Mouse (Mus musculus) embryonic facial prominence, embryonic 12.5 days (tissue): ENCODE measurements around the gene Rbm17. TPM values are rescaled to one million over a fixed set of nuclear protein-coding genes. Genes with fewer than 3 reads are reported as not detected.
A peak's percentile ranks its signal among the peaks of the same experiment; 100 is the strongest.

Source experiments
- ATAC-seq: fragments of 200-750 bp; cut with Nextera tagmentation; 2 replicates; pipeline ENCODE4 v1.8.0; 2017; ENCODE audit not compliant: insufficient number of reproducible peaks, insufficient read depth, low FRiP score, low TSS enrichment
- H3K27ac ChIP-seq: fragments of 300-500 bp; sonication (generic); 2 replicates; pipeline ENCODE4 v1.5.1; 2016; ENCODE audit warnings: mild to moderate bottlenecking
- H3K27me3 ChIP-seq: fragments of 300-500 bp; sonication (generic); 2 replicates; pipeline ENCODE4 v1.6.1; 2016; ENCODE audit warnings: mild to moderate bottlenecking, moderate library complexity
- H3K36me3 ChIP-seq: fragments of 300-500 bp; sonication (generic); 2 replicates; pipeline ENCODE4 v1.6.1; 2016; ENCODE audit warnings: mild to moderate bottlenecking
- H3K4me1 ChIP-seq: fragments of 300-500 bp; sonication (generic); 2 replicates; pipeline ENCODE4 v1.6.1; 2016
- H3K4me2 ChIP-seq: fragments of 300-500 bp; sonication (generic); replicated peaks from 2 replicates; pipeline ENCODE4 v1.6.1; 2016; ENCODE audit warnings: mild to moderate bottlenecking, moderate library complexity
- H3K4me3 ChIP-seq: fragments of 300-500 bp; sonication (generic); 2 replicates; pipeline ENCODE4 v1.5.1; 2016; ENCODE audit warnings: mild to moderate bottlenecking
- H3K9ac ChIP-seq: fragments of 300-500 bp; sonication (generic); 2 replicates; pipeline ENCODE4 v1.6.1; 2016; ENCODE audit warnings: mild to moderate bottlenecking, moderate library complexity
- H3K9me3 ChIP-seq: fragments of 300-500 bp; sonication (generic); 2 replicates; pipeline ENCODE4 v1.6.1; 2016; ENCODE audit warnings: mild to moderate bottlenecking, moderate library complexity
- WGBS: fragments of 180-500 bp; shearing (Covaris S2); methylation state at CpG from one replicate; pipeline ENCODE4 v1.1.7; 2016; 5-methylcytosine and 5-hydroxymethylcytosine counted together
- polyA plus RNA-seq: library from polyadenylated mRNA; unstranded; fragments of >200 nt; fragmentation: Nextera tagmentation; extraction: Ambion mirVana; gene quantifications from 2 replicates; pipeline ENCODE4 v1.2.1, GENCODE M21; 2016

The Rbm17 gene
- polyA plus RNA-seq, 1 experiment from 2014 or later, result 185 TPM

DNA sequence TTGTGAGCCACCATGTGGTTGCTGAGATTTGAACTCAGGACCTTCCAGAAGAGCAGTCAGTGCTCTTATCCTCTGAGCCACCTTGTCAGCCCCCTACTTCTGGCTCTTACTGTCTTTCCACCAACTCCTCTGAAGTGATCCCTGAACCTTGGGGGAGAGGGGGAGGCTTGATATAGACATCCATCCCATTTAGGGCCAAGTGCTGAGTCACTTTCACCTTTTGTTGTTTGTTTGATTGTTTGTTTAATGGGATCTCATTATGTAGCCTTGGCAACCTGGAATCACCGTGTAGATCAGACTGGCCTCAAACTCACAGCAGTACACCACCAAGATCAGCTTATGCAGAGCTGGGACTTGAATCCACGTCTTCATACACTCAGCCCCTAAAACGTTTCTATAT, 46.7 kb downstream of the Rbm17 start:
- no peaks in the 10 kb centered on the region for H3K36me3 ChIP-seq
- no peak overlapping the region for H3K9ac ChIP-seq
- H3K9me3 ChIP-seq, result no peaks in the 10 kb centered on the region
- H3K27me3 ChIP-seq, result peaks cover 23% of the 10 kb centered on the region
- H3K27ac ChIP-seq, result no peak overlapping the region
- peaks cover 5% of the 10 kb centered on the region; the same call in 1 of the 2 replicates for H3K4me1 ChIP-seq
- WGBS, result 87% methylated on average over 3 of the region's 3 CpGs
- H3K4me3 ChIP-seq, result no peak overlapping the region
- no peak for ATAC-seq
- no peak overlapping the region for H3K4me2 ChIP-seq

DNA sequence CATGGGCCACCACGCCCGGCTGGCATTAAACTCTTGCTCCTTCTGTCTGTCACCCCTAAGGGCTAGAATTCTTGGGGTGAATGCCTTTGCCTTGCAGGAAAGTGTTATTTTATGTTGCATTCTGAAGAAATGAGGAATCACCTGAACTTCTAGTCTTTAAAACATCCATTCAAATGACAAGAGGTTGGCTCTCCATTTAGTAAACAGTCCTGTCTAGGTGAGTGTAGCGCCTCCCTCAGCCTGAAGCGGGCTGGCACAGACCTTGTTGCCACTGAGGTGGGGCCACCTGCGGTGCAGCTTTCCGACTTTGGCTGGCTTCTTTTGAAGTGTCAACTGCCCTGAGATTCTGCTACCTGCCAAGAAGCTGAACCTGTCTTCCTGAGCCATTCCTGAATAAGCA, 48.6 kb downstream of the Rbm17 start:
- no peak overlapping the region for H3K4me3 ChIP-seq
- no peak for ATAC-seq
- WGBS, result 49% methylated on average over 6 of the region's 6 CpGs

DNA sequence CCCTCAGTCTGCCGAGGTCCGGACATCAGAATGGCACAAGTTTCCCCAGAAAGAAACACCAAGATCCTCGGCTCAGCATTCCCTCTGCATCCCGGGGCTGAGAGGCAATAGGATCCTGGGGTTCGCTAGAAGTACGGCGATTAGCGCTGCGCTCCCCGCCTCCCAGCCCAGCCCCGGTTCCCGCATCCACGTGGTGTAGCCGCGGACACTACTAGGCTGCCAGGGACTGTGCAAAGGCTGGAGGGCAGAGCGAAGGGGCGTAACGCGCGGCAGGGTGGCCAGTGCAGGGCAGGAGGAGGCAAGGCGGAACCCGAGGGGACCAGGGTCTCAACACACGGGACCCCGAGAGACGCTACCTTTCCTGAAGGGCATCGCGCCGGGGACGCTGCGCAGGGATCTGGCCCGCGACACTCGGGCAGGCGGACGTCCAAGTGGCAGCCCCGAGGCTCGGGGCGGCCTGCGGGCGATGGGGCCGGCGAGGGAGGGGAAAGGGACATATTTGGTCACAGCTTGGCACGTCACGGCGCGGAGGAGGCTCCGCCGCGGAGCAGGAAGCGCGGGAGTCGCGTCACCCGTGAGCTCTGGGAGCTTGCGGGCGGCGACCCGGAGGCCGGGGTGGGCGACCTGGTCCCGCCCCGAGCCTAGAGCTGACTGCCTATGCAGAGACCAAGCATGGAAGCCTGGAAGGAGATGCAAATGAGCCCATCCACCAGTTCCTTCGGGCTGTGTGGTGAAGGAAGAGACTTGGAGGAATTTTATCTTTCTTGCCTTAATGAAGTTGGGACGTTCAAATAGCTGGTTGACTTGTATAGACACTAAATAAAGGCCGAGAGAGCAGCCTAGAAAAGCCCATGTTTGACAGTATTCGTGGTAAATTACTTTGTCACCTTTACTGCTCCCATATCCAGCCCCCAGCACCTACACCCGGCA, 50.2 kb downstream of the Rbm17 start, which contains the start of gene Pfkfb3:
Gene Pfkfb3, minus strand, starts transcription at position 607 of the 930 bp plus-strand sequence.
- H3K4me1 ChIP-seq, result peaks cover 5% of the 10 kb centered on the region; the same call in 1 of the 2 replicates
- peaks cover 37% of the 10 kb centered on the region for H3K27me3 ChIP-seq
- peak within 1 kb of the TSS; percentile 54 for H3K4me3 ChIP-seq
- ATAC-seq, result peak; percentile 49; the same call in 1 of the 2 replicates
- H3K27ac ChIP-seq, result no peak within 1 kb of the TSS
- H3K4me2 ChIP-seq, result peak within 1 kb of the TSS; percentile 99
- no peaks in the 10 kb centered on the region for H3K9me3 ChIP-seq
- 2% methylated on average over 67 of the region's 67 CpGs for WGBS
- peak within 1 kb of the TSS; percentile 55 for H3K9ac ChIP-seq
- no peaks in the 10 kb centered on the region for H3K36me3 ChIP-seq

More for the DNA sequence above, 48.6 kb downstream of the Rbm17 start:
- Histone ChIP-seq H3K27ac (no peak overlapping the region), H3K4me2 (no peak overlapping the region), H3K4me1 (peaks cover 5% of the 10 kb centered on the region; the same call in 1 of the 2 replicates), H3K9ac (no peak overlapping the region), H3K27me3 (peaks cover 31% of the 10 kb centered on the region), H3K9me3 (no peaks in the 10 kb centered on the region), H3K36me3 (no peaks in the 10 kb centered on the region)

DNA sequence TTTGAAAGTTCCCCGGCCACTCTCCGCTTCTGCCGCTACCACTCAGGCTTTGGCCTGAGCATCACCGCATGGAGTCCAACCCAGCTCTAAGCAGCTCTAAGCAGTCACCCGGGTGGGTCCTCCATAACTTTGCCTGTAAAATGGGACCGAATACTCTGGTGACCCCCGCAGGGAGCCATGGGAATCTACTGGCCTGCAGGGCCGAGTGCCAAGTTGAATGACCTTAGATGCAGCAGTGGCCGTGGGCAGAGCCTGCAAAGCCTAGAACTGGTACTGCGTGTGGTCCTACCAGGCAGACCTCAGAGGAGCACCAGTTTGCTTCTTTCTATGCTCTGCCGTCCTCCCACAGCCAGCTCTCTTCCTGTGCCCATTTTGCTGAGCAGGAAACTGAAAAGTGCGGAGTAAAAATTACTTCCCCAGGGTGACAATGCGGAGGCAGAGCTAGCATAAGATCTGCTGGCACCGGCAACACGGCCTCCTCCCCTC, 50.9 kb downstream of the Rbm17 start:
- Histone ChIP-seq H3K4me1 (peaks cover 5% of the 10 kb centered on the region; the same call in 1 of the 2 replicates), H3K27ac (no peak overlapping the region), H3K9me3 (no peaks in the 10 kb centered on the region), H3K27me3 (peaks cover 37% of the 10 kb centered on the region), H3K4me3 (peak overlapping the region; percentile 54), H3K36me3 (no peaks in the 10 kb centered on the region), H3K4me2 (peak overlapping the region; percentile 99), H3K9ac (peak overlapping the region; percentile 55)
- ATAC-seq, result no peak
- whole genome bisulfite sequencing, result 3% methylated on average over 15 of the region's 15 CpGs

DNA sequence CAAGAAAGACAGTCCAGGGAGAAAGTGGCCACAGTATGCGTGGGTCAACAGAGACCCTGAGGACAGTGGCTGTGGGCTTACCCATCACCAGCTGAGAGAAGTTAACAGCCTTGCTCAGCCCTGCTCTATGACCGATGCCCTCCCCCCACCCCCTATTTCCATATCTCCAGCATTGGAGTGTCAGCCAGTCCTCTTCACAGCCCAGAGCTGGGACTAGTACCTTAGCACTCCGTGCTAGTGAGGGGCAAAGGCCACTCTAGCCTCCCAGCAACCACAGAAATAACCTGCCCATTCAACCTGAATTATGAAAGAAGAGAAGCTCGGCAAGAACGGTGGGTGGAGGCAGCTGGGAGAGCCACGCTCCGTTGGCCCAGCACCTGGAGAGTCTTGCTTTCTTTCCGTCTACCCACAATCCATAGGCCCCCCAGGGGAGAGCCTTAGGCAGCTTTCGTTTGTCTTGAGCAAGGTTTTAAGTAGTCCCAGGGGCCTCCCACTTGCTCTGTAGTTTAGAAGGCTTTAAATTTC, 51.6 kb downstream of the Rbm17 start:
- Histone ChIP-seq H3K4me2 (peak overlapping the region; percentile 99), H3K9me3 (no peaks in the 10 kb centered on the region), H3K9ac (no peak overlapping the region; the same call in 1 of the 2 replicates), H3K27ac (no peak overlapping the region), H3K4me1 (peaks cover 5% of the 10 kb centered on the region; the same call in 1 of the 2 replicates), H3K27me3 (peaks cover 37% of the 10 kb centered on the region), H3K4me3 (peak overlapping the region; percentile 54), H3K36me3 (no peaks in the 10 kb centered on the region)
- peak; percentile 25; the same call in 1 of the 2 replicates for ATAC-seq
- under 1% methylated on average over 9 of the region's 9 CpGs for WGBS

DNA sequence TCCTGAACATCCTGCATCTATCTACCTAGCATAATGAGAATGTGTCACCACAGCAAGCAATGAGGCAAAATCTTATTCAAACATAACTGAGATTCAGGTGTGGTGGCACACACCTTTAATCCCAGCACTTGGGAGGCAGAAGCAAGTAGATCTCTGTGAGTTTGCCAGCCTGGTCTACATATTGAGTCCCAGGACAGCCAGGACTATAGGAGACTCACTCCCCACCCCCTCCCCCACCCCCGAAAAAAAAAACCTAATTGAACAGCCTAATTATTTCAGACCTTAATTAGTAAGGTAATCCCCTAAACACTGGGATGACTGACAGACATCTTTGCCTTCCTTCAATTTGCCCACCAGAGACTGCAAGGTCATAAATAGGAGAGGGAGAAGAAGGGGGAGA, 52.2 kb downstream of the Rbm17 start:
- H3K9ac ChIP-seq, result no peak overlapping the region
- peaks cover 5% of the 10 kb centered on the region; the same call in 1 of the 2 replicates for H3K4me1 ChIP-seq
- no peaks in the 10 kb centered on the region for H3K36me3 ChIP-seq
- no peak overlapping the region for H3K27ac ChIP-seq
- no peak overlapping the region for H3K4me3 ChIP-seq
- H3K9me3 ChIP-seq, result no peaks in the 10 kb centered on the region
- ATAC-seq, result no peak
- WGBS, result 22% methylated on average over 1 of the region's 1 CpGs
- peaks cover 37% of the 10 kb centered on the region for H3K27me3 ChIP-seq
- no peak overlapping the region for H3K4me2 ChIP-seq

DNA sequence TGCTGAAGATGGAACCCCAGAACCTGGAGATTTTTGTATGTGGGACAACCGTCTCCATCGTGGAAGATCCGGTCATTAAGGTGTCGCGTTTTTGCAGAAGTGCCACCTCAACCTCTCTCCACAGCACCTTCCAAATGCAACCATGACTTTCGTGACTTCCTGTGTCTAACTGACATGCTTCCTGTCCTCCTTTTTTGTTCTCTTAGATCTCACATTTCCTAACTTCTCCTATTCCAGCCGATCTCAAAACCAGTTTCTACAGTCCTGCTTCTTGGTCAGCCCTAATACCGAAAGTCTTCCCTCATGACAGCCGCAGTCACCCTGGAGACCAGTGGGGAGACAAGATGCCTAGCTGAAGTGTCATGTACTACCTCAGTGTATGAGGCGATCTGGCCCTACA, 55.4 kb downstream of the Rbm17 start:
- Histone ChIP-seq H3K27me3 (peaks cover 26% of the 10 kb centered on the region), H3K4me3 (no peak overlapping the region), H3K36me3 (no peaks in the 10 kb centered on the region), H3K4me2 (no peak overlapping the region), H3K9ac (no peak overlapping the region), H3K27ac (no peak overlapping the region), H3K4me1 (peaks cover 5% of the 10 kb centered on the region; the same call in 1 of the 2 replicates), H3K9me3 (no peaks in the 10 kb centered on the region)
- 87% methylated on average over 10 of the region's 10 CpGs for WGBS
- ATAC-seq, result no peak

DNA sequence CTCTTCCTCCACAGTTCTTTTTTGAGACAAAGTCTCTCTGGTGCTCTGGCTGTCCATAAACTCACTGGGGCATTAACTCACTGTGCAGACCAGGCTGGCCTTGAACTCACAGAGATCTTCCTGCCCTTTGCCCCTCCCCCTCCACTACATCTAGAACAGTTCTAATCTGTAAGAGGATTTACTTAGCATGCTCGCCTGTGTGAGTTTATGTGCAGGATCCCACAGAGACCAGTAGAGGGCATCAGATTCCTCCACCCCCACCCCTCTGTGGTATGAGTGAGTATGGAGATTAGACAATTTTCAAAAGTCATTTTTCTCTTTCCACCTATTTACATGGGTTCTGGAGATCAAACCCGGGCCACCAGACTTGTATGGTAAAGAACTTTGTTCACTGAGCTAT, 56.3 kb downstream of the Rbm17 start:
- WGBS, result 65% methylated on average over 2 of the region's 2 CpGs
- no peak for ATAC-seq
- Histone ChIP-seq H3K27me3 (peaks cover 17% of the 10 kb centered on the region), H3K36me3 (no peaks in the 10 kb centered on the region), H3K4me3 (no peak overlapping the region), H3K4me1 (no peaks in the 10 kb centered on the region), H3K27ac (no peak overlapping the region), H3K4me2 (no peak overlapping the region), H3K9ac (no peak overlapping the region), H3K9me3 (no peaks in the 10 kb centered on the region)

DNA sequence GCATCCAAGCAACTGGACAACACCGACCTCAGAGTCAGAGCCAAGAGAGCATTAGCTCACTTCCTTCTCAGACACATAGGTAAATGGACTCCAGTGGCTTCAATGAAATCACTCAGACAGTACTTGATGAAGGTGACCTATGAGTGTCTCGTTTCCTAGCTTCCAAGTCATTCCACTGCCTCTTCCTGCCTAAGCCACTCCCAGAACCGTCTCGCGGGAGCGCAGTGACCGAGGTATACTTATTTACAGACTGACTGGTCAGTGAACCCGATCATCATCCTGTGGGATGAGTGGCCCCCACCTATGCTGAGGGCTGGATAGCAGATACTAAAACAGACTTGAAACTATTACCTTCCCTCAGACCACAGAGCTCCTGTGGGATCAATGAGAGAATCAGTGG, 57.9 kb downstream of the Rbm17 start:
- no peak overlapping the region for H3K27ac ChIP-seq
- H3K9me3 ChIP-seq, result no peaks in the 10 kb centered on the region
- no peaks in the 10 kb centered on the region for H3K36me3 ChIP-seq
- no peak for ATAC-seq
- no peak overlapping the region for H3K9ac ChIP-seq
- no peaks in the 10 kb centered on the region for H3K4me1 ChIP-seq
- peaks cover 7% of the 10 kb centered on the region; the same call in 1 of the 2 replicates for H3K27me3 ChIP-seq
- no peak overlapping the region for H3K4me3 ChIP-seq
- H3K4me2 ChIP-seq, result no peak overlapping the region
- WGBS, result 75% methylated on average over 8 of the region's 8 CpGs

DNA sequence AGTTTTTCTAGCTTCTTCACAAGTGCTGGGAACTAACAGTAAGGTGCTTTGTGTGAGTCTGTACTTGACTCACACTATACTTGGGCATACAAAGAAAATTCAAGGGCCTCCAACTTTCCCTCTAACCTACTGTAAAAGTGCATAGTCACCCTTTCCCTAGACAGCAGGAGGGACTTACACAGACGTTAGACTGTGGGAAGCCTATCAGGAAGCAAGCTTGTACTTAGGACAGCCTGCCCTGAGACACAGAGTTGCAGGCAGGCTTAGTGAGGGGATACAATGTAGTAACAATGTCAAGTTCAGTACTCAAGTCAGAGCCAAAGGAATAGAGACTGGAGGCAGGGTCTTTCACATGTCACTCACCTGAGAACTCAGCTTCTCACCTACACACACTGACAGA, 58.6 kb downstream of the Rbm17 start:
- H3K4me1 ChIP-seq, result no peaks in the 10 kb centered on the region
- no peak for ATAC-seq
- no peaks in the 10 kb centered on the region for H3K9me3 ChIP-seq
- 44% methylated on average over 1 of the region's 1 CpGs for WGBS
- H3K27me3 ChIP-seq, result peaks cover 6% of the 10 kb centered on the region; the same call in 1 of the 2 replicates
- H3K36me3 ChIP-seq, result no peaks in the 10 kb centered on the region
- no peak overlapping the region for H3K9ac ChIP-seq
- no peak overlapping the region for H3K4me3 ChIP-seq
- no peak overlapping the region for H3K4me2 ChIP-seq
- H3K27ac ChIP-seq, result no peak overlapping the region

DNA sequence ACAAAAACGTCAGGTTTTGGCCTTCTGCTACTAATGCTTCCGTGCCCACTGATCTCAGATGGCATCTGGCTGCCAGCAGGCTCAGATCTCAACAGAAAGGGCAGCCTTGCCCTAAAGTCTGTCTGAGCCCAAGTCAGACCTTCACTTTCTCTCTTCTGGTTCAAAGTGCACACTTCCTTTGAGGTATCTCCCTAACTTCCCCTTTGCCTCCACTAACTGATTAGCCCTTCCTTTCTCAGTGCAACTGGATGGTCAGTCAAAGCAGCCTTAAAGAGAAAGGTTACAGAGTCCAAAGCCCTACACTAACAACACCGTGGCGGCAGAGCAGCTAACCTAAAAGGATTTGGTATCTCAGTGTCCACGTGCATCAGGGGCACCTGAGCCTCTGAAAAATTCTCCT, 59.6 kb downstream of the Rbm17 start:
- ATAC-seq, result no peak
- H3K36me3 ChIP-seq, result no peaks in the 10 kb centered on the region
- no peaks in the 10 kb centered on the region for H3K9me3 ChIP-seq
- no peaks in the 10 kb centered on the region for H3K27me3 ChIP-seq
- H3K9ac ChIP-seq, result no peak overlapping the region
- no peaks in the 10 kb centered on the region for H3K4me1 ChIP-seq
- no peak overlapping the region for H3K4me3 ChIP-seq
- no peak overlapping the region for H3K4me2 ChIP-seq
- 77% methylated on average over 5 of the region's 5 CpGs for WGBS
- H3K27ac ChIP-seq, result no peak overlapping the region

DNA sequence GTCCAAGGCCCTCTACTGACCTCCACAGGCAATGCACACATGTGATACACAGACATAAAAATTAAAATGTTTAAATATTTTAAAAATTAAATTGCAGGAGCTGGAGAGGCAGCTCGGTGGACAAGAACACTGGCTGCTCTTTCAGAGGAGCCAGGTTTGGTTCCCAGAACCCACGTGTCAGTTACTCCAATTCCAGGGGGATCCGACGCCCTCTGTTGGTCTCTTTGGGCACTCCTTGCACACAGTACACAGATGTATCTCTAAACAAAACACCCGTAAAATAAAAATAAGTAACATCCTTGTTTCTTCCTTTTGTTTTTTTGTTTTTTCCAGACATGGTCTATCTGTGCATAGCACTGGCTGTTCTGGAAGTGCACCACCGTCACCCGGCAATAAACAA, 60.8 kb downstream of the Rbm17 start:
- H3K9me3 ChIP-seq, result no peaks in the 10 kb centered on the region
- no peaks in the 10 kb centered on the region for H3K4me1 ChIP-seq
- WGBS, result 76% methylated on average over 7 of the region's 7 CpGs
- H3K4me2 ChIP-seq, result no peak overlapping the region
- H3K9ac ChIP-seq, result no peak overlapping the region
- H3K27me3 ChIP-seq, result no peaks in the 10 kb centered on the region
- no peak overlapping the region for H3K4me3 ChIP-seq
- no peaks in the 10 kb centered on the region for H3K36me3 ChIP-seq
- ATAC-seq, result no peak
- no peak overlapping the region for H3K27ac ChIP-seq
